Mouse (Mus musculus): ENCODE measurements around the gene Pip5kl1. TPM values are rescaled to one million over a fixed set of nuclear protein-coding genes. Genes with fewer than 3 reads are reported as not detected.

The Pip5kl1 gene
- 0.08 and 0.18 TPM in 2 replicates for polyA plus RNA-seq (2015; fragmentation: Nextera tagmentation; extraction: Ambion mirVana)

- WGBS, result 69% methylated on average over 6 of the region's 6 CpGs
- peak within 1 kb of the TSS; percentile 27 for H3K4me3 ChIP-seq (ENCODE audit: low read depth, low read length)
- no peaks in the 10 kb centered on the region for H3K9me3 ChIP-seq (ENCODE audit: control insufficient read depth, low read length)
- peak within 1 kb of the TSS; percentile 59 for H3K4me2 ChIP-seq (replicated peaks; ENCODE audit: low read depth)
- TF ChIP-seq EP300 (optimal IDR thresholded peaks at IDR 0.05), result no peak
- 0 out of 2 replicates have a peak, but pooled peaks cover 5% of the 10 kb centered on the region for H3K36me3 ChIP-seq (ENCODE audit: control insufficient read depth, insufficient read depth, low read length)
- DNase-seq (ENCODE audit: low spot score) (no peak), ATAC-seq (ENCODE audit: low FRiP score, low TSS enrichment) (no peak)
- H3K9ac ChIP-seq (ENCODE audit: low read length), result peak within 1 kb of the TSS; percentile 35
- H3K27ac ChIP-seq (replicated peaks), result no peak within 1 kb of the TSS
- H3K27me3 ChIP-seq (ENCODE audit: control insufficient read depth, insufficient read depth, low read length), result no peaks in the 10 kb centered on the region
- H3K4me1 ChIP-seq (replicated peaks; ENCODE audit: control insufficient read depth, insufficient read depth), result 0 out of 2 replicates have a peak, but pooled peaks cover 4% of the 10 kb centered on the region
Observed at GRCm38 (mm10) chr2:32574497-32574896, at the start of gene Pip5kl1. TSS of gene Pip5kl1 (plus strand) at chr2:32574797.

GRCm38 (mm10) chr2:32525816-32526215 is 48.8 kb upstream of the Pip5kl1 start:
- 85% methylated on average over 12 of the region's 12 CpGs for WGBS
- no peaks in the 10 kb centered on the region for H3K9me3 ChIP-seq (ENCODE audit: control insufficient read depth, low read length)
- DNase-seq (ENCODE audit: low spot score) (no peak), ATAC-seq (ENCODE audit: low FRiP score, low TSS enrichment) (no peak)
- TF ChIP-seq CTCF (IDR thresholded peaks at IDR 0.05; ENCODE audit: low read depth), result no peak
- TF ChIP-seq EP300 (optimal IDR thresholded peaks at IDR 0.05), result no peak
- H3K27me3 ChIP-seq (ENCODE audit: control insufficient read depth, insufficient read depth, low read length), result no peaks in the 10 kb centered on the region
- H3K36me3 ChIP-seq (ENCODE audit: control insufficient read depth, insufficient read depth, low read length), result no peaks in the 10 kb centered on the region
- no peak overlapping the region for H3K9ac ChIP-seq (ENCODE audit: low read length)
- H3K4me1 ChIP-seq (replicated peaks; ENCODE audit: control insufficient read depth, insufficient read depth), result no peaks in the 10 kb centered on the region
- H3K27ac ChIP-seq (replicated peaks), result peak overlapping the region; percentile 78
- H3K4me2 ChIP-seq (replicated peaks; ENCODE audit: low read depth), result no peak overlapping the region
- H3K4me3 ChIP-seq (ENCODE audit: low read depth, low read length), result no peak overlapping the region

GRCm38 (mm10) chr2:32527468-32527966 is 47.1 kb upstream of the Pip5kl1 start:
- H3K4me3 ChIP-seq (ENCODE audit: low read depth, low read length), result no peak overlapping the region
- TF ChIP-seq EP300 (optimal IDR thresholded peaks at IDR 0.05) (no peak), CTCF (IDR thresholded peaks at IDR 0.05; ENCODE audit: low read depth) (no peak)
- no peak overlapping the region for H3K4me2 ChIP-seq (replicated peaks; ENCODE audit: low read depth)
- no peaks in the 10 kb centered on the region for H3K9me3 ChIP-seq (ENCODE audit: control insufficient read depth, low read length)
- ATAC-seq (ENCODE audit: low FRiP score, low TSS enrichment) (peak; percentile 30; the same call in 1 of the 2 replicates), DNase-seq (ENCODE audit: low spot score) (peak; percentile 51)
- 76% methylated on average over 14 of the region's 14 CpGs for WGBS
- no peaks in the 10 kb centered on the region for H3K36me3 ChIP-seq (ENCODE audit: control insufficient read depth, insufficient read depth, low read length)
- H3K27me3 ChIP-seq (ENCODE audit: control insufficient read depth, insufficient read depth, low read length), result no peaks in the 10 kb centered on the region
- no peaks in the 10 kb centered on the region for H3K4me1 ChIP-seq (replicated peaks; ENCODE audit: control insufficient read depth, insufficient read depth)
- H3K27ac ChIP-seq (replicated peaks), result 0 out of 2 replicates have a peak overlapping the region, but pooled peaks have one; percentile 24
- no peak overlapping the region for H3K9ac ChIP-seq (ENCODE audit: low read length)

GRCm38 (mm10) chr2:32528326-32528725 is 46.3 kb upstream of the Pip5kl1 start:
- no peaks in the 10 kb centered on the region for H3K4me1 ChIP-seq (replicated peaks; ENCODE audit: control insufficient read depth, insufficient read depth)
- WGBS, result 76% methylated on average over 1 of the region's 1 CpGs
- no peak for ATAC-seq (ENCODE audit: low FRiP score, low TSS enrichment)
- no peaks in the 10 kb centered on the region for H3K9me3 ChIP-seq (ENCODE audit: control insufficient read depth, low read length)
- no peak overlapping the region for H3K4me3 ChIP-seq (ENCODE audit: low read depth, low read length)
- H3K9ac ChIP-seq (ENCODE audit: low read length), result no peak overlapping the region
- no peak overlapping the region for H3K27ac ChIP-seq (replicated peaks)
- H3K36me3 ChIP-seq (ENCODE audit: control insufficient read depth, insufficient read depth, low read length), result no peaks in the 10 kb centered on the region
- no peak for DNase-seq (ENCODE audit: low spot score)
- H3K4me2 ChIP-seq (replicated peaks; ENCODE audit: low read depth), result no peak overlapping the region
- H3K27me3 ChIP-seq (ENCODE audit: control insufficient read depth, insufficient read depth, low read length), result no peaks in the 10 kb centered on the region
- TF ChIP-seq EP300 (optimal IDR thresholded peaks at IDR 0.05), result no peak
- TF ChIP-seq CTCF (IDR thresholded peaks at IDR 0.05; ENCODE audit: low read depth), result no peak

- Histone ChIP-seq H3K9me3 (ENCODE audit: control insufficient read depth, low read length) (no peaks in the 10 kb centered on the region), H3K27me3 (ENCODE audit: control insufficient read depth, insufficient read depth, low read length) (no peaks in the 10 kb centered on the region), H3K4me2 (replicated peaks; ENCODE audit: low read depth) (no peak overlapping the region), H3K9ac (ENCODE audit: low read length) (no peak overlapping the region), H3K27ac (replicated peaks) (no peak overlapping the region), H3K36me3 (ENCODE audit: control insufficient read depth, insufficient read depth, low read length) (no peaks in the 10 kb centered on the region), H3K4me3 (ENCODE audit: low read depth, low read length) (no peak overlapping the region), H3K4me1 (replicated peaks; ENCODE audit: control insufficient read depth, insufficient read depth) (no peaks in the 10 kb centered on the region)
- DNase-seq (ENCODE audit: low spot score), result no peak
- ATAC-seq (ENCODE audit: low FRiP score, low TSS enrichment), result no peak
- WGBS, result 69% methylated on average over 2 of the region's 2 CpGs
- no peak for TF ChIP-seq EP300 (optimal IDR thresholded peaks at IDR 0.05)
- TF ChIP-seq CTCF (IDR thresholded peaks at IDR 0.05; ENCODE audit: low read depth), result no peak
Observed at GRCm38 (mm10) chr2:32530479-32530878, 44.1 kb upstream of the Pip5kl1 start.

- no peak overlapping the region for H3K4me3 ChIP-seq (ENCODE audit: low read depth, low read length)
- ATAC-seq (ENCODE audit: low FRiP score, low TSS enrichment) (no peak), DNase-seq (ENCODE audit: low spot score) (no peak)
- no peaks in the 10 kb centered on the region for H3K27me3 ChIP-seq (ENCODE audit: control insufficient read depth, insufficient read depth, low read length)
- no peak for TF ChIP-seq EP300 (optimal IDR thresholded peaks at IDR 0.05)
- no peak for TF ChIP-seq CTCF (IDR thresholded peaks at IDR 0.05; ENCODE audit: low read depth)
- H3K9ac ChIP-seq (ENCODE audit: low read length), result no peak overlapping the region
- H3K27ac ChIP-seq (replicated peaks), result no peak overlapping the region
- H3K9me3 ChIP-seq (ENCODE audit: control insufficient read depth, low read length), result no peaks in the 10 kb centered on the region
- 87% methylated on average over 2 of the region's 2 CpGs for WGBS
- no peak overlapping the region for H3K4me2 ChIP-seq (replicated peaks; ENCODE audit: low read depth)
- H3K4me1 ChIP-seq (replicated peaks; ENCODE audit: control insufficient read depth, insufficient read depth), result peaks cover 8% of the 10 kb centered on the region; the same call in 1 of the 2 replicates
- no peaks in the 10 kb centered on the region for H3K36me3 ChIP-seq (ENCODE audit: control insufficient read depth, insufficient read depth, low read length)
Observed at GRCm38 (mm10) chr2:32533163-32533562, 41.4 kb upstream of the Pip5kl1 start.
